Mouse (Mus musculus): ENCODE data around the gene Slc1a4.

DNA sequence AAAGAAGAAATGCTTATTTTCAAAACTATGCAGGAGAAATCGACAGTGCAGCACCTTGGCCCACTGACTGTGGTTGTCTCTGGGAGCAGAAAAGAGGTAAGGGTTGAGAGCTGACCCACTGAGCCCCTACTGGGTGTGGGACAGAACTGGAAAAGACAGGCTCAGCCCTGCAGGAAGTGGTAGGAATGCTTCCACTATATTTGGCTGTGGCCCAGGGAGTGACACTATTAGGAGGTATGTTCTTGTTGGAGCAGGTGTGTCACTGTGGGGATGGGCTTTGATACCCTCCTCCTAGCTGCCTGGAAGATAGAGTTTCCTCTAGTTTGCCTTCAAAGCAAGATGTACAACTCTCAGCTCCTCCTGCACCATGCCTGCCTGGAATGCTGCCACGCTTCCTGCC is 16.0 kb upstream of the Slc1a4 start:
- TF ChIP-seq GATA1 (IDR thresholded peaks at IDR 0.05; ENCODE audit: low read length) (no peak), TAL1 (IDR thresholded peaks at IDR 0.05; ENCODE audit: low read length) (no peak)
